Mouse (Mus musculus): ENCODE data around the gene Bcl9. TPM values are rescaled to one million over a fixed set of nuclear protein-coding genes. Genes with fewer than 3 reads are reported as not detected.

Gene Bcl9
- polyA plus RNA-seq, 1 experiment from 2014 or later: 78.3 TPM

GRCm38 (mm10) chr3:97156431-97156830 is 141.3 kb downstream of the Bcl9 start:
- no peak overlapping the region for H3K27ac ChIP-seq (ENCODE audit: low read length)
- 92% methylated on average over 6 of the region's 6 CpGs for WGBS
- peaks cover 6% of the 10 kb centered on the region; the same call in 1 of the 2 replicates for H3K4me1 ChIP-seq (ENCODE audit: control insufficient read depth, insufficient read depth, low read length)
- no peaks in the 10 kb centered on the region for H3K27me3 ChIP-seq (ENCODE audit: control insufficient read depth, insufficient read depth, low read depth, low read length)
- no peaks in the 10 kb centered on the region for H3K9me3 ChIP-seq (replicated peaks; ENCODE audit: control insufficient read depth, low read length, poor library complexity, severe bottlenecking)
- no peak for ATAC-seq
- H3K4me3 ChIP-seq (ENCODE audit: low read depth, low read length): no peak overlapping the region
- H3K4me2 ChIP-seq (ENCODE audit: low read length): no peak overlapping the region
- H3K9ac ChIP-seq (ENCODE audit: low read depth, low read length): no peak overlapping the region
- H3K36me3 ChIP-seq (ENCODE audit: control insufficient read depth, insufficient read depth, low read length): no peaks in the 10 kb centered on the region

Other genes with a start within 250 kb of the Bcl9 start
- gene Acp6, start 139.1 kb downstream of the Bcl9 start, polyA plus RNA-seq (2015; fragmentation: Nextera tagmentation; extraction: Ambion mirVana): 17.9 and 24.8 TPM in 2 replicates
- not detected in 2 replicates for gene Olfr1402, start 124.1 kb upstream of the Bcl9 start, polyA plus RNA-seq (2015; fragmentation: Nextera tagmentation; extraction: Ambion mirVana)

Data from midbrain, embryonic 16.5 days (tissue).